Mouse (Mus musculus): ENCODE data around the gene Gif. TPM values are rescaled to one million over a fixed set of nuclear protein-coding genes. Genes with fewer than 3 reads are reported as not detected.

Gif gene
- total RNA-seq, 1 experiment from 2014 or later: not detected

GRCm38 (mm10) chr19:11791825-11792224 is 44.5 kb downstream of the Gif start:
- ATAC-seq (replicated peaks; ENCODE audit: low read depth, poor library complexity, severe bottlenecking): no peak

DNA sequence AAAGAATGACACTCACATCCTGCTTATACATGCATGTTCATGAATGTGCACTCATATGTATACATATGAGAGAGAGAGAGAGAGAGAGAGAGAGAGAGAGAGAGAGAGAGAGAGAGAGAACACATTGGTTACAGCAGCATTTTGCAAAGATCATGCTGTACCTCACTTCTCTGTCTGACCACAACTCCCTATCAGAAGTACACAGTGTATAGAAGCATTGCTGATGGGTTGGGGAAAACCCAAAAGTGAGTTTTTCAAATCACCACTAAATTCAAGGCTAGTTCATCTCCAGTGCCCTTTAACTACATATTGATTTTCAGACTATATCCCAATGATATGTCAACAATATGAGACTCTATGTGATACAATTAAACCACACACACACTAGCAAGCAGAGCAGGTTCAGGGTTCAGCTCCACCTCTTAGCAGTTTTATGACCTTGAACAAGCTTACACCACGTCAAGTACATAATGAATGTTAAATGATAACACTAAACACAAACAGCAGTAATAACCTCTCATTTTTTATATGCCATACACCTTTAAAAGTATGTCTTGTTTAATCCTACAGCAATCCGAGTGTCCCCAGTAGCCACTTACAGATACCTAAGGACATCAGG is 46.5 kb downstream of the Gif start:
- peak; percentile 72 for ATAC-seq (replicated peaks; ENCODE audit: low read depth, poor library complexity, severe bottlenecking)

- ATAC-seq (replicated peaks; ENCODE audit: low read depth, poor library complexity, severe bottlenecking): no peak
These were observed 47.1 kb downstream of the Gif start for GRCm38 (mm10) chr19:11794447-11794846.

DNA sequence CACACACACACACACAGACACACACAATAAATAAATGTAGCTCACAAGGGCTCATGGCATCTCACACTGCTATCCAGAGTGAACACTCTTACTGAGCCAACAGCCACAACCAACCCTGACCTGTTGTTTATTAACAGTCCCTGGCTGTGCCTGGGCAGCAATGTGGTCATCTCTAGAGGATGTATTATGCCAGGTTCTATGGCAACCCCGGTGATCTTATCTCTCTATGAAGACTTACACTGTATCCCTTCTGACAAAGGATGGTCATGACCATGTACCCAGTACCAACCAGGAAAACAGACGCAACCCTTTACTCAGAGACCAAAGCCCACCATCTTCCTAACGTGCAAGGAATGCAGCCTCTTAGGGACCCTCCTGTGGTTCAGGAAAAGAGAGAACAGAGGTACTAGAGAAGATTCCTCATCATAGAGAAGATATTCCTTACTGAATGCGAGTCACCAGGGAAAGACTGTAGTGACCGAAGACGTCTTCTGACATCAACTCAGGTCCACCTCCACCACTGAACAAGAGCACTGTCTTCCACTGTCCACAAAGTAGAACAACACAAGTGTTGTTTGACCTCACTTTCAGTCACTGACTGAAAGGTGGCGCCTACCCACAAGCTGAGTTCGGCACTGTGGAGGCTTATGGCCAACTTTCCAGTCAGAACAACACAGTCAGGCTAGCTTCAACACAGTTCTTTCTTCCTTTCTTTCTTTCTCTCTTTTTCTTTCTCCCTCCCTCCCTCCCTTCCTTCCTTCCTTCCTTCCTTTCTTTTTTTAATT is 53.4 kb downstream of the Gif start:
- peak; percentile 90 for ATAC-seq (replicated peaks; ENCODE audit: low read depth, poor library complexity, severe bottlenecking)

DNA sequence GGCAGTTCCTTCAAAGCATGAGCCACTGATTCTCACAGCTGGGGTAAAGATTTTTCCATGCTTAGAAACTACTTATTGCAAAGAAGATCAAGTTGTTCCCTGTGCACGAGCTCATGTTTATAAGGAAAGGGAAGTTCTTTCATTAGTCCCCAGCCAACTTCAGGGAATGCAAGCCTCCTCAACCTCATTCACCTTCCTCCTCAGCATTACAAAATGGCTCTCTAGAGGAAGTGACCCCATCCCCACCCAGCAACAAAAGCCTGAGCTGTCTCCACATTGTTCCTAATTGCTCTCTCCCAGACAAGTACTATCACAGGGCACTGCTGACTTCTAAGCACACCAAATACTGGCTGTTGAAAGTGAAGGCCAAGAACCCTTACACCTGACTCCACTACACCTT is 57.1 kb downstream of the Gif start:
- no peak; the same call in 1 of the 2 replicates for ATAC-seq (replicated peaks; ENCODE audit: low read depth, poor library complexity, severe bottlenecking)

GRCm38 (mm10) chr19:11807251-11807650 is 59.9 kb downstream of the Gif start:
- peak; percentile 83 for ATAC-seq (replicated peaks; ENCODE audit: low read depth, poor library complexity, severe bottlenecking)

DNA sequence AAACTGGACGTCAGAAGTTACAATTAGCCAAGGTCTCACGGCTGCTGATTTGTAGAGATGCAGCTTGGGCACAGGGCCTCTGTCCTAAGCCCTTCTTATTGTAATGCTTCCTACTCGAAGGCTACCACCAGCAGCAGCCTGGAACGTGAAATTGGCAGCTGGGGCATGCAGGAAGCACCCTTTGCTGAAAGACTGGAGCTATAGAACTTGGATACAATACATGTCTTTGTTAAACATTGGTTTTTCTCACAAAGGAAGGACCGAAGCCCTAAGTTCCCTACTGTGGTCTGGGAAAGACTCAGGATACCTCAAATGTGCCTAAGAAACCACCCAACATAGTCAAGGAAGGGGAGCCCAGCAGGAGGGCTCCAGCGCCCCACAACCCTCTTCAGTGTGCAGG is 60.5 kb downstream of the Gif start:
- no peak for ATAC-seq (replicated peaks; ENCODE audit: low read depth, poor library complexity, severe bottlenecking)

- ATAC-seq (replicated peaks; ENCODE audit: low read depth, poor library complexity, severe bottlenecking): no peak
These were observed 61.1 kb downstream of the Gif start for GRCm38 (mm10) chr19:11808452-11808851.

- no peak for ATAC-seq (replicated peaks; ENCODE audit: low read depth, poor library complexity, severe bottlenecking)
These were observed 62.8 kb downstream of the Gif start for GRCm38 (mm10) chr19:11810003-11810758.

DNA sequence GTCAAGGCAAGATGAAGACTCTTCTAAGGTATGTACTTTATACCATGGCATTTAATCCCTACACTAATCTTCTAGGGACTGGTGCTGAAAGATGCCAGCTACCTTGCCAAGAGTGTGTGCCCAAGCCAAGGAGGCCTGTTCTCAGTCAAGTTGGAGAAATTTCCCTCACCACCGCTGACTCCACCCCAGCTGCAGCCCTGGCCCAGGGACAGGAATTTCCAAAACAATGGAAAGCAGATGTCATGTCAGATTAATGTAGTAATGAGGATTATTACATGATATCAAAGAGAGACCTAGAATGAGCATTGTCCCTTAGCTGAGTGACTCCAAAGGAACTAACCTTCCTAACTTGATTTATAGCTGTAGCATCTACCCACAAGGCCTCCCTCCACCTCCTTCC is 63.5 kb downstream of the Gif start:
- no peak for ATAC-seq (replicated peaks; ENCODE audit: low read depth, poor library complexity, severe bottlenecking)

GRCm38 (mm10) chr19:11811688-11812365 is 64.5 kb downstream of the Gif start:
- ATAC-seq (replicated peaks; ENCODE audit: low read depth, poor library complexity, severe bottlenecking): peak; percentile 64

Other genes starting within 250 kb of the Gif start
- 13.9 and 26.6 TPM in 2 replicates for gene Ms4a6b, start 231.0 kb upstream of the Gif start, total RNA-seq (2017)
- gene Ms4a4d, start 210.8 kb upstream of the Gif start, total RNA-seq (2017): not detected in 2 replicates
- gene Ms4a6d, start 142.7 kb upstream of the Gif start, total RNA-seq (2017): 0.82 TPM in 1 of 2 replicates, not detected in the other
- gene Ms4a2, start 123.8 kb upstream of the Gif start, total RNA-seq (2017): 54.6 and 59.7 TPM in 2 replicates
- 31.1 and 41.7 TPM in 2 replicates for gene Ms4a3, start 106.7 kb upstream of the Gif start, total RNA-seq (2017)
- 2.7 TPM in 1 of 2 replicates, not detected in the other for gene Oosp2, start 87.0 kb upstream of the Gif start, total RNA-seq (2017)
- 7.4 and 12.8 TPM in 2 replicates for gene Oosp1, start 56.4 kb upstream of the Gif start, total RNA-seq (2017)
- gene Oosp3, start 50.5 kb upstream of the Gif start, total RNA-seq (2017): not detected in 2 replicates
- gene Mrpl16, start 22.8 kb downstream of the Gif start, total RNA-seq (2017): 89.0 and 118 TPM in 2 replicates
- 17.7 and 20.7 TPM in 2 replicates for gene Stx3, start 71.8 kb downstream of the Gif start, total RNA-seq (2017)
- gene Olfr1417, start 91.7 kb downstream of the Gif start, total RNA-seq (2017): not detected in 2 replicates
- not detected in 2 replicates for gene Olfr1418, start 113.5 kb downstream of the Gif start, total RNA-seq (2017)
- gene Olfr1419, start 127.6 kb downstream of the Gif start, total RNA-seq (2017): not detected in 2 replicates
- gene Olfr1420, start 139.0 kb downstream of the Gif start, total RNA-seq (2017): not detected in 2 replicates
- 18.2 and 21.0 TPM in 2 replicates for gene Patl1, start 164.8 kb downstream of the Gif start, total RNA-seq (2017)
- gene Osbp, start 218.4 kb downstream of the Gif start, total RNA-seq (2017): 31.4 and 47.0 TPM in 2 replicates

Measured in common myeloid progenitor, adult 5-6 weeks (primary cell).